Mouse (Mus musculus) CH12.LX (cell line): ENCODE measurements around the gene Ttll5.

Experiments
- CTCF ChIP-seq, 2 experiments: IDR thresholded peaks in 1 of 2; conservative IDR thresholded peaks in 1 of 2; 2 replicates each; pipeline ENCODE4 v1.5.1; 2011 to 2012; ENCODE audit warnings: low read depth in 2 of 2, low read length in 2 of 2, improper control_type of control experiment in 1 of 2, inconsistent platforms in 1 of 2, mild to moderate bottlenecking in 1 of 2, moderate library complexity in 1 of 2
- EP300 ChIP-seq: IDR thresholded peaks from 2 replicates; pipeline ENCODE4 v1.6.1; 2011; ENCODE audit warnings: low read length, improper control_type of control experiment
- JUND ChIP-seq: conservative IDR thresholded peaks from 2 replicates; pipeline ENCODE4 v1.6.1; 2011; ENCODE audit warnings: low read depth, low read length, improper control_type of control experiment
- KAT2A ChIP-seq: IDR thresholded peaks from 2 replicates; pipeline ENCODE4 v1.6.1; 2012; ENCODE audit warnings: low read length, improper control_type of control experiment, inconsistent platforms; ENCODE audit not compliant: insufficient replicate concordance
- POLR2A ChIP-seq: IDR thresholded peaks from 2 replicates; pipeline ENCODE4 v1.6.1; 2011; ENCODE audit warnings: low read depth, mild to moderate bottlenecking, improper control_type of control experiment, low read length

GRCm38 (mm10) chr12:85963699-85964098 lies 139.2 kb downstream of the Ttll5 start:
- TF ChIP-seq JUND (no peak), KAT2A (no peak), CTCF (conservative IDR thresholded peaks at IDR 0.05 in 1 of 2, IDR thresholded peaks at IDR 0.05 in 1 of 2; ENCODE audit: low read depth in 2 of 2, low read length in 2 of 2) (no peak), EP300 (no peak), POLR2A (no peak)
